Mouse (Mus musculus) olfactory bulb, adult 2 months (tissue): ENCODE data around the gene Btbd9.

Experiments used
- CTCF ChIP-seq: fragments of 200-500 bp; IDR thresholded peaks from 2 replicates; pipeline ENCODE4 v1.5.1; 2012; ENCODE audit warnings: low read depth, mild to moderate bottlenecking, low read length, moderate library complexity; ENCODE audit not compliant: insufficient read depth
- POLR2A ChIP-seq: fragments of 200-500 bp; IDR thresholded peaks from 2 replicates; pipeline ENCODE4 v1.6.1; 2012; ENCODE audit warnings: mild to moderate bottlenecking, low read depth, low read length, moderate library complexity; ENCODE audit not compliant: insufficient read depth

- TF ChIP-seq CTCF: no peak
- no peak for TF ChIP-seq POLR2A
Observed at GRCm38 (mm10) chr17:30355431-30355830, 220.9 kb downstream of the Btbd9 start.
